Mouse (Mus musculus) ES-E14 (cell line): Measurements from ENCODE around the gene Zfp507.

Experiments used
- CHD2 ChIP-seq: IDR thresholded peaks from 2 replicates; pipeline ENCODE4 v1.6.1; 2014; ENCODE audit warnings: mild to moderate bottlenecking, low read depth, low read length, inconsistent platforms
- MAFK ChIP-seq: IDR thresholded peaks from 2 replicates; pipeline ENCODE4 v1.6.1; 2014; ENCODE audit warnings: mild to moderate bottlenecking, low read depth, low read length, inconsistent platforms; ENCODE audit not compliant: insufficient read depth
- ZC3H11A ChIP-seq: IDR thresholded peaks from 2 replicates; pipeline ENCODE4 v1.6.1; 2012; ENCODE audit warnings: low read depth, mild to moderate bottlenecking, inconsistent platforms, low read length, borderline replicate concordance
- ZNF384 ChIP-seq: IDR thresholded peaks from 2 replicates; pipeline ENCODE4 v1.6.1; 2012; ENCODE audit warnings: low read depth, low read length, inconsistent platforms

GRCm38 (mm10) chr7:35770122-35770521, 32.7 kb downstream of the Zfp507 start:
- TF ChIP-seq CHD2: no peak
- TF ChIP-seq MAFK: no peak
- no peak for TF ChIP-seq ZC3H11A
- no peak for TF ChIP-seq ZNF384
